Mouse (Mus musculus): ENCODE measurements around the gene Slc16a10. TPM values are rescaled to one million over a fixed set of nuclear protein-coding genes. Genes with fewer than 3 reads are reported as not detected.
A peak's percentile ranks its signal among the peaks of the same experiment; 100 is the strongest.

The Slc16a10 gene
- polyA plus RNA-seq, 1 experiment from 2014 or later: 14.8 TPM

GRCm38 (mm10) chr10:40147325-40148059 lies 5.4 kb upstream of the Slc16a10 start:
- Histone ChIP-seq H3K4me1 (replicated peaks) (peaks cover 3% of the 10 kb centered on the region; the same call in 1 of the 2 replicates), H3K4me3 (no peak overlapping the region), H3K9me3 (replicated peaks) (no peaks in the 10 kb centered on the region), H3K27me3 (no peaks in the 10 kb centered on the region), H3K27ac (no peak overlapping the region), H3K36me3 (no peaks in the 10 kb centered on the region), H3K4me2 (no peak overlapping the region), H3K9ac (no peak overlapping the region)
- no peak for ATAC-seq (replicated peaks; ENCODE audit: insufficient number of reproducible peaks, insufficient read depth, low FRiP score, low read depth)
- 77% methylated on average over 8 of the region's 8 CpGs for WGBS

GRCm38 (mm10) chr10:40146451-40146850 lies 4.4 kb upstream of the Slc16a10 start:
- Histone ChIP-seq H3K4me3 (no peak overlapping the region), H3K9me3 (replicated peaks) (no peaks in the 10 kb centered on the region), H3K4me2 (no peak overlapping the region), H3K36me3 (no peaks in the 10 kb centered on the region), H3K27me3 (no peaks in the 10 kb centered on the region), H3K4me1 (replicated peaks) (peaks cover 6% of the 10 kb centered on the region; the same call in 1 of the 2 replicates), H3K9ac (no peak overlapping the region), H3K27ac (no peak overlapping the region)
- 60% methylated on average over 3 of the region's 3 CpGs for WGBS
- ATAC-seq (replicated peaks; ENCODE audit: insufficient number of reproducible peaks, insufficient read depth, low FRiP score, low read depth): no peak

GRCm38 (mm10) chr10:40144815-40145214 lies 2.8 kb upstream of the Slc16a10 start:
- ATAC-seq (replicated peaks; ENCODE audit: insufficient number of reproducible peaks, insufficient read depth, low FRiP score, low read depth): no peak
- H3K4me2 ChIP-seq: no peak overlapping the region
- H3K27ac ChIP-seq: no peak overlapping the region
- H3K27me3 ChIP-seq: no peaks in the 10 kb centered on the region
- whole genome bisulfite sequencing: 77% methylated on average over 1 of the region's 1 CpGs
- no peak overlapping the region for H3K4me3 ChIP-seq
- no peaks in the 10 kb centered on the region for H3K36me3 ChIP-seq
- H3K4me1 ChIP-seq (replicated peaks): peaks cover 15% of the 10 kb centered on the region; the same call in 1 of the 2 replicates
- no peak overlapping the region for H3K9ac ChIP-seq
- H3K9me3 ChIP-seq (replicated peaks): no peaks in the 10 kb centered on the region

- Histone ChIP-seq H3K27ac (peak overlapping the region; percentile 80), H3K27me3 (no peaks in the 10 kb centered on the region), H3K4me3 (peak overlapping the region; percentile 71), H3K9ac (peak overlapping the region; percentile 72), H3K9me3 (replicated peaks) (no peaks in the 10 kb centered on the region), H3K36me3 (no peaks in the 10 kb centered on the region), H3K4me1 (replicated peaks) (peaks cover 28% of the 10 kb centered on the region), H3K4me2 (peak overlapping the region; percentile 82)
- whole genome bisulfite sequencing: 8% methylated on average over 27 of the region's 27 CpGs
- ATAC-seq (replicated peaks; ENCODE audit: insufficient number of reproducible peaks, insufficient read depth, low FRiP score, low read depth): peak; percentile 66
Measured at GRCm38 (mm10) chr10:40141016-40141851, 824 bp downstream of the Slc16a10 start.

- peaks cover 30% of the 10 kb centered on the region for H3K4me1 ChIP-seq (replicated peaks)
- H3K4me2 ChIP-seq: peak overlapping the region; percentile 82; the same call in 1 of the 2 replicates
- WGBS: 83% methylated on average over 4 of the region's 4 CpGs
- H3K27me3 ChIP-seq: no peaks in the 10 kb centered on the region
- H3K9ac ChIP-seq: no peak overlapping the region
- no peak for ATAC-seq (replicated peaks; ENCODE audit: insufficient number of reproducible peaks, insufficient read depth, low FRiP score, low read depth)
- H3K4me3 ChIP-seq: peak overlapping the region; percentile 71; the same call in 1 of the 2 replicates
- H3K27ac ChIP-seq: no peak overlapping the region
- H3K36me3 ChIP-seq: no peaks in the 10 kb centered on the region
- H3K9me3 ChIP-seq (replicated peaks): no peaks in the 10 kb centered on the region
Measured at GRCm38 (mm10) chr10:40139646-40140045, 2.4 kb downstream of the Slc16a10 start.

- H3K27me3 ChIP-seq: no peaks in the 10 kb centered on the region
- H3K4me3 ChIP-seq: no peak overlapping the region
- no peak for ATAC-seq (replicated peaks; ENCODE audit: insufficient number of reproducible peaks, insufficient read depth, low FRiP score, low read depth)
- H3K4me2 ChIP-seq: no peak overlapping the region
- no peak overlapping the region for H3K27ac ChIP-seq
- no peak overlapping the region for H3K9ac ChIP-seq
- H3K9me3 ChIP-seq (replicated peaks): no peaks in the 10 kb centered on the region
- WGBS: 72% methylated on average over 9 of the region's 9 CpGs
- peaks cover 23% of the 10 kb centered on the region for H3K4me1 ChIP-seq (replicated peaks)
- H3K36me3 ChIP-seq: no peaks in the 10 kb centered on the region
Measured at GRCm38 (mm10) chr10:40135807-40136778, 6.0 kb downstream of the Slc16a10 start.

- no peak overlapping the region for H3K4me3 ChIP-seq
- no peak overlapping the region for H3K4me2 ChIP-seq
- H3K36me3 ChIP-seq: no peaks in the 10 kb centered on the region
- 88% methylated on average over 6 of the region's 6 CpGs for WGBS
- no peak overlapping the region for H3K27ac ChIP-seq
- H3K27me3 ChIP-seq: no peaks in the 10 kb centered on the region
- no peak for ATAC-seq (replicated peaks; ENCODE audit: insufficient number of reproducible peaks, insufficient read depth, low FRiP score, low read depth)
- H3K9me3 ChIP-seq (replicated peaks): no peaks in the 10 kb centered on the region
- no peak overlapping the region for H3K9ac ChIP-seq
- peaks cover 21% of the 10 kb centered on the region for H3K4me1 ChIP-seq (replicated peaks)
Measured at GRCm38 (mm10) chr10:40134906-40135305, 7.2 kb downstream of the Slc16a10 start.

- ATAC-seq (replicated peaks; ENCODE audit: insufficient number of reproducible peaks, insufficient read depth, low FRiP score, low read depth): no peak
- H3K9ac ChIP-seq: no peak overlapping the region
- peaks cover 16% of the 10 kb centered on the region for H3K4me1 ChIP-seq (replicated peaks)
- H3K36me3 ChIP-seq: no peaks in the 10 kb centered on the region
- no peak overlapping the region for H3K4me3 ChIP-seq
- H3K27ac ChIP-seq: no peak overlapping the region
- H3K4me2 ChIP-seq: no peak overlapping the region
- H3K9me3 ChIP-seq (replicated peaks): no peaks in the 10 kb centered on the region
- H3K27me3 ChIP-seq: no peaks in the 10 kb centered on the region
- WGBS: 84% methylated on average over 1 of the region's 1 CpGs
Measured at GRCm38 (mm10) chr10:40133636-40134035, 8.4 kb downstream of the Slc16a10 start.

- Histone ChIP-seq H3K9me3 (replicated peaks) (no peaks in the 10 kb centered on the region), H3K4me3 (no peak overlapping the region), H3K27me3 (no peaks in the 10 kb centered on the region), H3K4me2 (no peak overlapping the region), H3K4me1 (replicated peaks) (peaks cover 12% of the 10 kb centered on the region; the same call in 1 of the 2 replicates), H3K36me3 (no peaks in the 10 kb centered on the region), H3K27ac (no peak overlapping the region), H3K9ac (no peak overlapping the region)
- 59% methylated on average over 9 of the region's 9 CpGs for WGBS
- no peak for ATAC-seq (replicated peaks; ENCODE audit: insufficient number of reproducible peaks, insufficient read depth, low FRiP score, low read depth)
Measured at GRCm38 (mm10) chr10:40131690-40132418, 10.2 kb downstream of the Slc16a10 start.

GRCm38 (mm10) chr10:40130126-40130525 lies 11.9 kb downstream of the Slc16a10 start:
- H3K4me2 ChIP-seq: no peak overlapping the region
- H3K4me1 ChIP-seq (replicated peaks): peaks cover 12% of the 10 kb centered on the region
- no peaks in the 10 kb centered on the region for H3K27me3 ChIP-seq
- no peak for ATAC-seq (replicated peaks; ENCODE audit: insufficient number of reproducible peaks, insufficient read depth, low FRiP score, low read depth)
- no peak overlapping the region for H3K9ac ChIP-seq
- H3K4me3 ChIP-seq: no peak overlapping the region
- no peaks in the 10 kb centered on the region for H3K9me3 ChIP-seq (replicated peaks)
- 90% methylated on average over 1 of the region's 1 CpGs for WGBS
- no peaks in the 10 kb centered on the region for H3K36me3 ChIP-seq
- no peak overlapping the region for H3K27ac ChIP-seq
